Mouse (Mus musculus) heart, postnatal 0 days (tissue): ENCODE measurements around the gene Agap3. TPM values are rescaled to one million over a fixed set of nuclear protein-coding genes. Genes with fewer than 3 reads are reported as not detected.

ENCODE experiments used
- ATAC-seq: fragments of 200-750 bp; cut with Nextera tagmentation; 2 replicates; pipeline ENCODE4 v1.8.0; 2017; ENCODE audit warnings: low read depth, moderate number of reproducible peaks, moderate library complexity; ENCODE audit not compliant: insufficient read depth
- DNase-seq: peaks from one replicate; pipeline ENCODE4 v3.0.0-alpha.2; 2016; ENCODE audit warnings: low spot score
- H3K27ac ChIP-seq: fragments of 300-500 bp; sonication (generic); 2 replicates; pipeline ENCODE4 v1.5.1; 2014; ENCODE audit warnings: low read depth, mild to moderate bottlenecking
- H3K27me3 ChIP-seq: fragments of 300-500 bp; sonication (generic); 2 replicates; pipeline ENCODE4 v1.6.1; 2014; ENCODE audit warnings: low read length, mixed read lengths; ENCODE audit not compliant: control insufficient read depth, insufficient read depth
- H3K36me3 ChIP-seq: fragments of 300-500 bp; sonication (generic); replicated peaks from 2 replicates; pipeline ENCODE4 v1.6.1; 2014; ENCODE audit warnings: low read length, mixed read lengths; ENCODE audit not compliant: control insufficient read depth, insufficient read depth
- H3K4me1 ChIP-seq: fragments of 300-500 bp; sonication (generic); 2 replicates; pipeline ENCODE4 v1.6.1; 2014; ENCODE audit warnings: antibody characterized with exemption; ENCODE audit not compliant: control insufficient read depth, insufficient read depth
- H3K4me2 ChIP-seq: fragments of 300-500 bp; sonication (generic); 2 replicates; pipeline ENCODE4 v1.6.1; 2014; ENCODE audit warnings: low read depth, mild to moderate bottlenecking, low read length, moderate library complexity
- H3K4me3 ChIP-seq: fragments of 300-500 bp; sonication (generic); 2 replicates; pipeline ENCODE4 v1.5.1; 2014; ENCODE audit warnings: low read depth, low read length
- H3K9ac ChIP-seq: fragments of 300-500 bp; sonication (generic); replicated peaks from 2 replicates; pipeline ENCODE4 v1.6.1; 2014; ENCODE audit warnings: low read depth, low read length, mixed read lengths
- H3K9me3 ChIP-seq: fragments of 300-500 bp; sonication (generic); replicated peaks from 2 replicates; pipeline ENCODE4 v1.6.1; 2016; ENCODE audit warnings: low read length; ENCODE audit not compliant: control insufficient read depth
- CTCF ChIP-seq: IDR thresholded peaks from 2 replicates; pipeline ENCODE4 v1.5.1; 2016; ENCODE audit warnings: antibody characterized with exemption, control low read depth, low read depth
- EP300 ChIP-seq: IDR thresholded peaks from 2 replicates; pipeline ENCODE4 v1.6.1; 2016; ENCODE audit warnings: antibody characterized with exemption, low read depth
- WGBS: fragments of 180-500 bp; shearing (Covaris S2); extraction: QIAGEN DNeasy Blood & Tissue Kit; methylation state at CpG from one replicate; pipeline ENCODE4 v1.1.7; 2014; 5-methylcytosine and 5-hydroxymethylcytosine counted together
- polyA plus RNA-seq: library from polyadenylated mRNA; unstranded; fragments of >200 nt; fragmentation: Nextera tagmentation; extraction: Ambion mirVana; gene quantifications from 2 replicates; pipeline ENCODE4 v1.2.1, GENCODE M21; 2015
- total RNA-seq: library from RNA; depleted of rRNA; stranded (reverse); fragments of >200 nt; gene quantifications from 2 replicates; pipeline ENCODE4 v1.2.3, GENCODE M21; 2014; ENCODE audit warnings: low replicate concordance

Agap3 gene
- total and polyA plus RNA-seq, 2 experiments from 2014 or later = 18.3 to 40.6 TPM

DNA sequence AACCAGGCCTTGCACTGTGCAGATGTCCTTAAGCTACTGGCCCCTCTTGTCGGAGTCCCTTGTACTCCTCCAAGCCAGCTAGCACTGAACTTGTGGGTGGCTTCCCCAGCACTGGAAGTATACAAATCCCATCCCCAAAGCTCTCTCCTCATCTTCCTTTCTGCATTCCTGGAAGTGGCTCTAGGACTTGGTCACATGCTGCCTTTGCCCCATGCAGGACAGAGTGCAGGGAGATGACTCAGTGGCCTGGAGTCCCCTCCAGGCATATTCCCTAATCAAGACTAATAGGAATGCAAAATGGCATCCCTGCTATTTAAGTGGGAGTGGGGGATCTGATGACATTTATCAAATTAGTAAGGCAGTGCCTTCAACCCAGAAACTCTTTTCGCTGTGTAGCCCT is 39.9 kb upstream of the Agap3 start:
- TF ChIP-seq EP300 (no peak), CTCF (no peak)
- no peak overlapping the region for H3K4me2 ChIP-seq
- no peak for ATAC-seq
- no peak overlapping the region for H3K9ac ChIP-seq
- no peak overlapping the region for H3K4me3 ChIP-seq
- H3K9me3 ChIP-seq = no peaks in the 10 kb centered on the region
- no peak for DNase-seq
- H3K27me3 ChIP-seq = no peaks in the 10 kb centered on the region
- H3K36me3 ChIP-seq = 0 out of 2 replicates have a peak, but pooled peaks cover 5% of the 10 kb centered on the region
- whole genome bisulfite sequencing = 70% methylated on average over 2 of the region's 2 CpGs
- H3K27ac ChIP-seq = no peak overlapping the region
- 0 out of 2 replicates have a peak, but pooled peaks cover 3% of the 10 kb centered on the region for H3K4me1 ChIP-seq

DNA sequence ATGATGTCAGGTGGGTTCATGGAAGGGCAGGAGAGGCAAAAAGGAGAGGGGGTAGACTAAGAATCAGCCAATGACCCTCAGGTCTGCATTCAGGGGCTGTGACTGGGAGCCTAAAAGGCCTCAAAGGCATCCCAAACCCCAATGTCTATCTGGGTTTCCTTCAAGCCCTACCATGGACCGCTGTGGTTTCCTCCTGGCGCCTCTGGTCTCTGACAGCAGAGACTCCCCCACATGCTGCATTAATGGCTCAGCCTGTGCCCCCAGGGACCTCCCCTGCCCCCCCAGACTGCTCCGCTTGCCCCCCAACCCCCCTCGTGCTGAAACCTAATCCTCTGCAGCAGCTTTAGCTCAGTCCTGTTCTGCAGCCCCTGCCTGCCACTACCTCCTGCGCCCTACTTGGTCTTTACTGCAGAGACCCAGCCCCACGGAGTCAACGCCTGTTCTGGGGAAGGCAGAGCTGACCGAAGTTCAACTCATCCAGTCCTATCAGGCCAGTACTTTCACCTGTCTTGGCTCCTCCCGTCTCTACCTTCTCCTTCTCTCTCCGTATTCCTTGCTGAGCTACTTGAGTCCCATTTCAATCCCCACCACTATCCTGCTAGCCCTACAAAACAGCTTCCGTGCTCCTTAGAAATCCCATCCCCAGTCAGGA is 38.8 kb upstream of the Agap3 start, which contains the start of gene Asic3:
Gene Asic3, plus strand, starts transcription at position 351 of the 652 bp plus-strand sequence.
- Histone ChIP-seq H3K4me2 (no peak within 1 kb of the TSS), H3K27me3 (no peaks in the 10 kb centered on the region), H3K9ac (no peak within 1 kb of the TSS), H3K27ac (no peak within 1 kb of the TSS), H3K4me1 (0 out of 2 replicates have a peak, but pooled peaks cover 3% of the 10 kb centered on the region), H3K36me3 (no peaks in the 10 kb centered on the region), H3K9me3 (no peaks in the 10 kb centered on the region), H3K4me3 (no peak within 1 kb of the TSS)
- no peak for DNase-seq
- 29% methylated on average over 11 of the region's 11 CpGs for WGBS
- ATAC-seq = no peak
- no peak for TF ChIP-seq EP300
- TF ChIP-seq CTCF = no peak

- TF ChIP-seq EP300 (no peak), CTCF (no peak)
- Histone ChIP-seq H3K4me3 (no peak overlapping the region), H3K9ac (no peak overlapping the region), H3K4me1 (0 out of 2 replicates have a peak, but pooled peaks cover 3% of the 10 kb centered on the region), H3K9me3 (no peaks in the 10 kb centered on the region), H3K36me3 (0 out of 2 replicates have a peak, but pooled peaks cover 6% of the 10 kb centered on the region), H3K27ac (no peak overlapping the region), H3K4me2 (no peak overlapping the region), H3K27me3 (no peaks in the 10 kb centered on the region)
- WGBS = 77% methylated on average over 13 of the region's 13 CpGs
- no peak for ATAC-seq
- no peak for DNase-seq
Observed at GRCm38 (mm10) chr5:24413938-24414337, 38.0 kb upstream of the Agap3 start.

DNA sequence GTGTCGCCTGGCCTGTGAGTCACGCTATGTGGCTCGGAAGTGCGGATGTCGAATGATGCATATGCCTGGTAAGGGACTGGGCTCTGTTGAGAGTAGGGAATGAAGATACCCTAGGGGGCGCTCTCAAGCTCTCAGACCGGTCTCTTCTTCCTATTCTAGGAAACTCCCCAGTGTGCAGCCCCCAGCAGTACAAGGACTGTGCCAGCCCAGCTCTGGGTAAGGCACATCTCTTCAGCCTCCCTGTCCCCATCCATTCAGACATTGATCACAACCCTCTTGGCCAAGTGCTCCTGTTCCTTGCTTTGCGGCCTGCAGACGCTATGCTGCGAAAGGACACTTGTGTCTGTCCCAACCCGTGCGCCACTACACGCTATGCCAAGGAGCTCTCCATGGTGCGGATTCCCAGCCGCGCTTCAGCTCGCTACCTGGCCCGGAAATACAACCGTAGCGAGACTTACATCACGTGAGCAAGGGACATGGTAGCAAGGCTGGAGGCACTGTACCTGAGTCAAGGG is 35.7 kb upstream of the Agap3 start:
- 2% methylated on average over 21 of the region's 21 CpGs for WGBS
- Histone ChIP-seq H3K27me3 (no peaks in the 10 kb centered on the region), H3K4me2 (no peak overlapping the region), H3K27ac (no peak overlapping the region), H3K4me3 (no peak overlapping the region), H3K4me1 (0 out of 2 replicates have a peak, but pooled peaks cover 3% of the 10 kb centered on the region), H3K9ac (no peak overlapping the region), H3K36me3 (peaks cover 15% of the 10 kb centered on the region; the same call in 1 of the 2 replicates), H3K9me3 (no peaks in the 10 kb centered on the region)
- peak; percentile 57 for DNase-seq
- TF ChIP-seq CTCF = peak; percentile 44
- TF ChIP-seq EP300 = no peak
- ATAC-seq = peak; percentile 76

GRCm38 (mm10) chr5:24417587-24417986 is 34.4 kb upstream of the Agap3 start:
- 79% methylated on average over 10 of the region's 10 CpGs for WGBS
- H3K9me3 ChIP-seq = no peaks in the 10 kb centered on the region
- H3K27ac ChIP-seq = no peak overlapping the region
- no peak overlapping the region for H3K9ac ChIP-seq
- no peaks in the 10 kb centered on the region for H3K27me3 ChIP-seq
- no peak overlapping the region for H3K4me2 ChIP-seq
- H3K4me3 ChIP-seq = no peak overlapping the region
- DNase-seq = no peak
- no peak for ATAC-seq
- TF ChIP-seq CTCF (no peak), EP300 (no peak)
- H3K36me3 ChIP-seq = peaks cover 15% of the 10 kb centered on the region; the same call in 1 of the 2 replicates
- H3K4me1 ChIP-seq = peaks cover 4% of the 10 kb centered on the region; the same call in 1 of the 2 replicates
